Mouse (Mus musculus) testis, adult 2 months (tissue): ENCODE results near the gene Sh3kbp1.

Experiments
- CTCF ChIP-seq: fragments of 200-500 bp; IDR thresholded peaks from 2 replicates; pipeline ENCODE4 v1.5.1; 2012; ENCODE audit warnings: low read depth, mild to moderate bottlenecking, inconsistent platforms, low read length, moderate library complexity; ENCODE audit not compliant: control insufficient read depth, insufficient read depth, insufficient replicate concordance
- POLR2A ChIP-seq: fragments of 200-500 bp; IDR thresholded peaks from 2 replicates; pipeline ENCODE4 v1.6.1; 2012; ENCODE audit warnings: low read depth, mild to moderate bottlenecking, inconsistent platforms, low read length, moderate library complexity; ENCODE audit not compliant: control insufficient read depth

GRCm38 (mm10) chrX:159697030-159697454 lies 70.0 kb downstream of the Sh3kbp1 start:
- no peak for TF ChIP-seq CTCF
- TF ChIP-seq POLR2A, result no peak
